Mouse (Mus musculus) hindbrain, postnatal 0 days (tissue): ENCODE data around the gene Cpne7. TPM values are rescaled to one million over a fixed set of nuclear protein-coding genes. Genes with fewer than 3 reads are reported as not detected.

Experiments
- ATAC-seq: fragments of 200-750 bp; cut with Nextera tagmentation; 2 replicates; pipeline ENCODE4 v1.8.0; 2017; ENCODE audit warnings: mild to moderate bottlenecking, moderate TSS enrichment, moderate library complexity
- DNase-seq: peaks from one replicate; pipeline ENCODE4 v3.0.0-alpha.2; 2015; ENCODE audit warnings: low spot score
- H3K27ac ChIP-seq: fragments of 300-500 bp; sonication (generic); 2 replicates; pipeline ENCODE4 v1.5.1; 2014; ENCODE audit warnings: mild to moderate bottlenecking
- H3K27me3 ChIP-seq: fragments of 300-500 bp; sonication (generic); 2 replicates; pipeline ENCODE4 v1.6.1; 2014; ENCODE audit warnings: low read length, mixed read lengths; ENCODE audit not compliant: insufficient read depth
- H3K36me3 ChIP-seq: fragments of 300-500 bp; sonication (generic); 2 replicates; pipeline ENCODE4 v1.6.1; 2014; ENCODE audit warnings: low read length, mixed read lengths; ENCODE audit not compliant: insufficient read depth
- H3K4me1 ChIP-seq: fragments of 300-500 bp; sonication (generic); 2 replicates; pipeline ENCODE4 v1.6.1; 2014; ENCODE audit warnings: antibody characterized with exemption, low read length, mixed read lengths; ENCODE audit not compliant: insufficient read depth
- H3K4me2 ChIP-seq: fragments of 300-500 bp; sonication (generic); 2 replicates; pipeline ENCODE4 v1.6.1; 2014; ENCODE audit warnings: low read depth, mild to moderate bottlenecking, low read length, moderate library complexity, mixed read lengths
- H3K4me3 ChIP-seq: fragments of 300-500 bp; sonication (generic); 2 replicates; pipeline ENCODE4 v1.5.1; 2014; ENCODE audit warnings: low read length
- H3K9ac ChIP-seq: fragments of 300-500 bp; sonication (generic); replicated peaks from 2 replicates; pipeline ENCODE4 v1.6.1; 2014; ENCODE audit warnings: mild to moderate bottlenecking, low read length, moderate library complexity, mixed read lengths
- H3K9me3 ChIP-seq: fragments of 300-500 bp; sonication (generic); 2 replicates; pipeline ENCODE4 v1.6.1; 2016; ENCODE audit warnings: low read length, mixed read lengths
- CTCF ChIP-seq: IDR thresholded peaks from 2 replicates; pipeline ENCODE4 v1.5.1; 2016; ENCODE audit warnings: antibody characterized with exemption, control low read depth, low read depth
- WGBS: fragments of 180-500 bp; shearing (Covaris S2); extraction: QIAGEN DNeasy Blood & Tissue Kit; methylation state at CpG from one replicate; pipeline ENCODE4 v1.1.7; 2014; 5-methylcytosine and 5-hydroxymethylcytosine counted together
- microRNA-seq, 2 experiments: library from miRNA; unstranded; fragments of <30 nt; microRNA quantifications; one replicate each; pipeline ENCODE4; 2016
- polyA plus RNA-seq: library from polyadenylated mRNA; unstranded; fragments of >200 nt; fragmentation: Nextera tagmentation; extraction: Ambion mirVana; gene quantifications from 2 replicates; pipeline ENCODE4 v1.2.1, GENCODE M21; 2015
- total RNA-seq: library from RNA; depleted of rRNA; stranded (reverse); fragments of >200 nt; gene quantifications from 2 replicates; pipeline ENCODE4 v1.2.3, GENCODE M21; 2014; rRNA removed

Gene Cpne7
- total and polyA plus RNA-seq, 2 experiments from 2014 or later, result 11.9 to 21.2 TPM

GRCm38 (mm10) chr8:123156070-123156773 lies 39.0 kb downstream of the Cpne7 start:
- no peak for ATAC-seq
- 76% methylated on average over 9 of the region's 9 CpGs for WGBS
- no peak overlapping the region for H3K9ac ChIP-seq
- H3K4me1 ChIP-seq, result no peaks in the 10 kb centered on the region
- no peaks in the 10 kb centered on the region for H3K36me3 ChIP-seq
- H3K27ac ChIP-seq, result no peak overlapping the region
- H3K27me3 ChIP-seq, result no peaks in the 10 kb centered on the region
- H3K4me3 ChIP-seq, result no peak overlapping the region
- DNase-seq, result no peak
- no peak overlapping the region for H3K4me2 ChIP-seq
- no peaks in the 10 kb centered on the region for H3K9me3 ChIP-seq
- no peak for TF ChIP-seq CTCF

GRCm38 (mm10) chr8:123157888-123158465 lies 40.8 kb downstream of the Cpne7 start, which contains the start of gene Sult5a1:
Gene Sult5a1, minus strand, starts transcription at chr8:123158315.
- peak; percentile 27; the same call in 1 of the 2 replicates for TF ChIP-seq CTCF
- DNase-seq (no peak), ATAC-seq (no peak)
- no peak within 1 kb of the TSS for H3K4me3 ChIP-seq
- 31% methylated on average over 13 of the region's 13 CpGs for WGBS
- H3K9me3 ChIP-seq, result no peaks in the 10 kb centered on the region
- H3K4me1 ChIP-seq, result no peaks in the 10 kb centered on the region
- peak within 1 kb of the TSS; percentile 25 for H3K4me2 ChIP-seq
- no peak within 1 kb of the TSS for H3K27ac ChIP-seq
- H3K36me3 ChIP-seq, result no peaks in the 10 kb centered on the region
- no peak within 1 kb of the TSS for H3K9ac ChIP-seq
- no peaks in the 10 kb centered on the region for H3K27me3 ChIP-seq

GRCm38 (mm10) chr8:123181391-123181790 lies 64.2 kb downstream of the Cpne7 start:
- no peaks in the 10 kb centered on the region for H3K27me3 ChIP-seq
- H3K4me3 ChIP-seq, result no peak overlapping the region
- 54% methylated on average over 3 of the region's 3 CpGs for WGBS
- H3K4me1 ChIP-seq, result no peaks in the 10 kb centered on the region
- H3K9ac ChIP-seq, result no peak overlapping the region
- no peaks in the 10 kb centered on the region for H3K36me3 ChIP-seq
- no peak overlapping the region for H3K4me2 ChIP-seq
- H3K27ac ChIP-seq, result no peak overlapping the region
- DNase-seq, result no peak
- no peak for ATAC-seq
- no peak for TF ChIP-seq CTCF
- no peaks in the 10 kb centered on the region for H3K9me3 ChIP-seq

Small RNA genes lying within 50 kb of the gene (microRNA-seq; reads per million reads assigned to microRNA genes)
- gene Mir7079, result 0 to 0.72 reads per million in 2 experiments
- 3.3 to 3.6 reads per million in 2 experiments for gene Mir7080

Other genes with a start within 250 kb of the Cpne7 start
- 89.9 and 96.6 TPM in 2 replicates for gene Ankrd11, start 75.1 kb upstream of the Cpne7 start, total RNA-seq
- gene Ankrd11, start 75.1 kb upstream of the Cpne7 start, polyA plus RNA-seq, result 74.4 and 75.9 TPM in 2 replicates
- 45.1 and 52.7 TPM in 2 replicates for gene Spg7, start 54.4 kb upstream of the Cpne7 start, total RNA-seq
- gene Spg7, start 54.4 kb upstream of the Cpne7 start, polyA plus RNA-seq, result 49.7 and 51.6 TPM in 2 replicates
- gene Rpl13, start 15.0 kb upstream of the Cpne7 start, total RNA-seq, result 2,723 and 2,758 TPM in 2 replicates
- 808 and 861 TPM in 2 replicates for gene Rpl13, start 15.0 kb upstream of the Cpne7 start, polyA plus RNA-seq
- 2.9 and 3.7 TPM in 2 replicates for gene Sult5a1, start 40.9 kb downstream of the Cpne7 start, total RNA-seq
- 2.7 and 2.9 TPM in 2 replicates for gene Sult5a1, start 40.9 kb downstream of the Cpne7 start, polyA plus RNA-seq
- gene Dpep1, start 68.9 kb downstream of the Cpne7 start, total RNA-seq, result 1.2 and 1.8 TPM in 2 replicates
- gene Dpep1, start 68.9 kb downstream of the Cpne7 start, polyA plus RNA-seq, result 0.84 and 1.0 TPM in 2 replicates
- gene Chmp1a, start 95.4 kb downstream of the Cpne7 start, total RNA-seq, result 193 and 194 TPM in 2 replicates
- 203 and 208 TPM in 2 replicates for gene Chmp1a, start 95.4 kb downstream of the Cpne7 start, polyA plus RNA-seq
- 3.3 and 5.5 TPM in 2 replicates for gene Spata33, start 95.5 kb downstream of the Cpne7 start, total RNA-seq
- 8.0 and 8.3 TPM in 2 replicates for gene Spata33, start 95.5 kb downstream of the Cpne7 start, polyA plus RNA-seq
- gene Cdk10, start 107.5 kb downstream of the Cpne7 start, total RNA-seq, result 56.1 and 91.8 TPM in 2 replicates
- 52.9 and 56.3 TPM in 2 replicates for gene Cdk10, start 107.5 kb downstream of the Cpne7 start, polyA plus RNA-seq
- 19.4 and 21.2 TPM in 2 replicates for gene Spata2l, start 118.9 kb downstream of the Cpne7 start, total RNA-seq
- gene Spata2l, start 118.9 kb downstream of the Cpne7 start, polyA plus RNA-seq, result 13.4 and 15.8 TPM in 2 replicates
- 42.4 and 42.9 TPM in 2 replicates for gene Zfp276, start 136.8 kb downstream of the Cpne7 start, total RNA-seq
- gene Zfp276, start 136.8 kb downstream of the Cpne7 start, polyA plus RNA-seq, result 16.9 and 17.5 TPM in 2 replicates
- 91.6 and 92.3 TPM in 2 replicates for gene Vps9d1, start 137.0 kb downstream of the Cpne7 start, total RNA-seq
- gene Vps9d1, start 137.0 kb downstream of the Cpne7 start, polyA plus RNA-seq, result 57.5 and 59.9 TPM in 2 replicates
- 9.5 and 13.5 TPM in 2 replicates for gene Fanca, start 201.2 kb downstream of the Cpne7 start, total RNA-seq
- gene Fanca, start 201.2 kb downstream of the Cpne7 start, polyA plus RNA-seq, result 5.8 TPM in 2 replicates
- 34.0 and 34.5 TPM in 2 replicates for gene Spire2, start 215.3 kb downstream of the Cpne7 start, total RNA-seq
- 24.7 and 25.4 TPM in 2 replicates for gene Spire2, start 215.3 kb downstream of the Cpne7 start, polyA plus RNA-seq